Mouse (Mus musculus) myocyte (in vitro differentiated cells): ENCODE results near the gene Fermt3.

Experiments
- E2F4 ChIP-seq: IDR thresholded peaks from one replicate; pipeline ENCODE4 v1.6.1; 2011; ENCODE audit warnings: mild to moderate bottlenecking, control low read depth, moderate library complexity; ENCODE audit not compliant: insufficient read depth
- MAX ChIP-seq: IDR thresholded peaks from one replicate; pipeline ENCODE4 v1.6.1; 2011; ENCODE audit warnings: low read depth, mild to moderate bottlenecking, control low read depth
- MYOG ChIP-seq, 3 experiments: IDR thresholded peaks; one replicate each; pipeline ENCODE4 v1.6.1; 2011; ENCODE audit warnings: control low read depth in 2 of 3, low read depth in 2 of 3, mild to moderate bottlenecking in 2 of 3; ENCODE audit not compliant: insufficient read length in 2 of 3, control insufficient read depth in 1 of 3, insufficient read depth in 1 of 3
- POLR2A ChIP-seq: IDR thresholded peaks from one replicate; pipeline ENCODE4 v1.6.1; 2011; ENCODE audit warnings: low read depth, mild to moderate bottlenecking, control low read depth, moderate library complexity; ENCODE audit not compliant: insufficient read length
- USF1 ChIP-seq: IDR thresholded peaks from one replicate; pipeline ENCODE4 v1.6.1; 2011; ENCODE audit warnings: low read depth, mild to moderate bottlenecking, control low read depth, moderate library complexity

GRCm38 (mm10) chr19:7044279-7044678 lies 25.0 kb upstream of the Fermt3 start:
- no peak for TF ChIP-seq MYOG (IDR thresholded peaks at IDR 0.05; ENCODE audit: control insufficient read depth in 1 of 3, insufficient read depth in 1 of 3, insufficient read length in 2 of 3, low read depth in 2 of 3)
- no peak for TF ChIP-seq POLR2A
- no peak for TF ChIP-seq USF1
- TF ChIP-seq E2F4: no peak
- no peak for TF ChIP-seq MAX
